Mouse (Mus musculus): ENCODE results near the gene Lap3.

The Lap3 gene

DNA sequence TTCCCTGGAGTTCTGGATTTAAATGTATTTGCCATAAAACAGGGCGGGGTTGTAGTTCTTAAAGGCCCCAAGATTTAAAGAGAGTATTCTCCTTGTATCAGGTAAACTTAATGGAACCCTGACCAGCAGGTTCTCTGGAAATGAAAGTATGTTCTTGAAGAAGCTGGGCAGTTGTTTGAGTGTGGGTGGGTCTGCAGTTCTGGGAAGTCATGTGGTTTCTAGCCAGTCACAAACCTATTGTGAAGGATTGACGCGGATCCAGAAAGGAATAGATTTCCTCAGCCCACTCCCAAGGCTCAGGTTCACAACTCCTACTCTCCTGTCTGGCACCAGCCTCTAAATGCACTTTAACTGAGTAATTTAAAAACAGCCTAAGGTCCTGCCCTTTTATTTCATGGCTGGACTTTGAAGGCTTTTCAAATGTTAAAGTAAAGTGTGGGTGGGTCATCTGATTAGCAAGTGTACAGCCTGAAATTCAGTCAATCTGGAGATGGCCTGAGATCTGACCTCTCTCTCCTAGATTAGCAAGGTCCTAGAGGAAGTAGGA lies 2.3 kb downstream of the Lap3 start:
- no peak for DNase-seq (ENCODE audit: low read depth, low spot score)

DNA sequence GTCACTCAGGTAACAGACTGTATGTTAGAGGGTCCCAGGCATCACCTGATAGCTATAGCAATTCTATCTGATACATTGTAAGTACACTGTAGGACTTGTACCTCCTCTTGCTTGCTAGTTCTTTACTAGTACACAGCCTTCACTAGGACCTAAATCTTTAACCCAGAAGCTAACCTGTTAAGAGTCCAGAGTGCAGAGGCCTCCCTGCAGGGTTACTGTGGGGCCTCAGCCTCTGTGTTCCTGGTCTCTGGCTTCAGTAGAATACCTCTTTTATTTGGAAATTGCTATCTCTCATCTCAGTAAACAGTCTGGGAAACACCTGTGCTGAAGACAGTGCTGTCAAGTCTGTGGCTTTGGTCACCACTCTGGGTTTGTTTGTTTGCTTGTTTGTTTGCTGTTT lies 2.9 kb downstream of the Lap3 start:
- DNase-seq (ENCODE audit: low read depth, low spot score): no peak

GRCm38 (mm10) chr5:45496479-45496878 lies 3.3 kb downstream of the Lap3 start:
- no peak for DNase-seq (ENCODE audit: low read depth, low spot score)

- no peak for DNase-seq (ENCODE audit: low read depth, low spot score)
Observed at GRCm38 (mm10) chr5:45496930-45497550, 3.9 kb downstream of the Lap3 start.

DNA sequence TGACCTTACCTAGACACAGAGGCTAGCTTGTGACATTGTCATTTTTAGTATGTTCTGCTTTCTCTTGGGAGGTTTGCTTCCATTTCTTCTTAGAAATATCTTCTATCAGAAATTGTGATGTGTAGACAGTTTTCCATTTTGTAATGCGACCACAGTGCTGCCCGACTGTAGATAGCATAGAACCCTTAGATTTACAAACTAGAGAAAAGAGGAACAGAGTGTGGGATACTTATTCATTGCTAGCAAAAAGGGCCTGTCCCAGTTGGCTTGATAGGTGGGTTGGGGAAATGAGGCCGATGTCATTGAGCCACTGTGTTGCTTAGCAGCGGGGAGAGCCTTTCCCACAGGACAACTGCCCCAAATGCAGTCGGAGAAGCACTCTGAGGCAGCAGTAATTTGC lies 4.4 kb downstream of the Lap3 start:
- DNase-seq (ENCODE audit: low read depth, low spot score): no peak

GRCm38 (mm10) chr5:45510071-45510470 lies 16.9 kb downstream of the Lap3 start:
- peak; percentile 69 for DNase-seq (ENCODE audit: low read depth, low spot score)

GRCm38 (mm10) chr5:45512908-45513307 lies 19.7 kb downstream of the Lap3 start:
- no peak for DNase-seq (ENCODE audit: low read depth, low spot score)

DNA sequence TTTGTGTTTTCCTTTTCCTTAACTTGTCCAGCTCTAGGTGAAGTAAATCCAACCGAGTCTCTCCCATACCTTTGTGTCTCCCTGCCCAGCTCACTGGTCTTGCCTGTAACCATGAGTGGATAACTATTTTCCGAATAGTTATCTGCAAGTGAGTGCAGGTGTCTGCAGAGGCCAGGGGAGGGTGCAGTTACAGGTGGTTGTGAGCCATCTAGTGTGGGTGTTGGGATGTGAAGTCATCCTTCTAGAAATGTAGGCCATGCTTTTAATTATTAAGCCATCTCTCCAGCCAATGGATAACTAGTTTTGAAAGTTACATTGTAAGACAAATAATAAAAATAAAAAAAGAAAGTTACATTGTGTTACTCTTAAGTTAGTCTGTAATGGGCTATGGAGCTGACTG lies 20.3 kb downstream of the Lap3 start:
- DNase-seq (ENCODE audit: low read depth, low spot score): no peak

DNA sequence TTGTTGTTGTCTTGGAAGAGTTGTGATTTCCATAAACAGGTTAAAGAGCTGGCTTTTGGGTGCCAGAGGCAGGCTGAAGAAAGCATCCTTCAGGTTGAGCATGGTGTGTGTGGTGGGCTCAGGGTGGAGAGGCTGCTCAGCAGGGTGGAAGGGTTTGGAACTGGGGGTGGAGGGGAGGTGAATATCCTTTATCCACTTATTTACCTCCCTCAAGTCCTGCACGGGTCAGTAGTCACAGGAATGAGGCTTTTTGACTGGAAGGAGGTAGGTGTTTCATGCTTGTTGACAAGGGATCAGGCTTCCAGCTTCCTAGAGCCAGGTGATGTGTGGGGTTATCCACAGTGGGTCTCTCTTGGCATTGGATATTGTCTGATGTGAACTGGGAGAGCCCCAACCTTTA lies 21.4 kb downstream of the Lap3 start:
- DNase-seq (ENCODE audit: low read depth, low spot score): no peak

DNA sequence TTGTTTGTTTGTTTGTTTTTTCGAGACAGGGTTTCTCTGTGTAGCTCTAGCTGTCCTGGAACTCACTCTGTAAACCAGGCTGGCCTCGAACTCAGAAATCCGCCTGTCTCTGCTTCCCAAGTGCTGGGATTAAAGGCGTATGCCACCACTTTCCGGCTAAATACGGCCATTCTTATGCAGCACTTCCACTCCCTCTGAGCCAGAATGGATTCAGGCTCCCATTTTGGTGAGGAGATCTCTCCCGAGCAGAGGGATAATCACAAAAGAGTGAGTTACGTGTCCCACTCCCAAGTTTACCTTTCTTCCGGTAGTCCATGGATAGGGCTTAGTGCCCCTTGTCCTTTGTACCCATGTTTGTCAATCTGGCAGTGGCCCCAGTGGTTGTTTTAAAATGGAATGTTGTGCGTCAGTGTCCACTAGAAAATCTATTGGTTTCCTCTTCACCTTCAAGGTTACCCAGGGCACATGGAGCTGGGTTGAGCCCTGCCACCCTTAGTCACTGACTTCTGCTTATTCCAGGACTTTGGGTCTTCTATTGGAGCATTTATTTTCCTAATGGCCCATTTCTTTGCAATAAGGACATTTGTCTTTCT lies 22.1 kb downstream of the Lap3 start:
- DNase-seq (ENCODE audit: low read depth, low spot score): no peak

DNA sequence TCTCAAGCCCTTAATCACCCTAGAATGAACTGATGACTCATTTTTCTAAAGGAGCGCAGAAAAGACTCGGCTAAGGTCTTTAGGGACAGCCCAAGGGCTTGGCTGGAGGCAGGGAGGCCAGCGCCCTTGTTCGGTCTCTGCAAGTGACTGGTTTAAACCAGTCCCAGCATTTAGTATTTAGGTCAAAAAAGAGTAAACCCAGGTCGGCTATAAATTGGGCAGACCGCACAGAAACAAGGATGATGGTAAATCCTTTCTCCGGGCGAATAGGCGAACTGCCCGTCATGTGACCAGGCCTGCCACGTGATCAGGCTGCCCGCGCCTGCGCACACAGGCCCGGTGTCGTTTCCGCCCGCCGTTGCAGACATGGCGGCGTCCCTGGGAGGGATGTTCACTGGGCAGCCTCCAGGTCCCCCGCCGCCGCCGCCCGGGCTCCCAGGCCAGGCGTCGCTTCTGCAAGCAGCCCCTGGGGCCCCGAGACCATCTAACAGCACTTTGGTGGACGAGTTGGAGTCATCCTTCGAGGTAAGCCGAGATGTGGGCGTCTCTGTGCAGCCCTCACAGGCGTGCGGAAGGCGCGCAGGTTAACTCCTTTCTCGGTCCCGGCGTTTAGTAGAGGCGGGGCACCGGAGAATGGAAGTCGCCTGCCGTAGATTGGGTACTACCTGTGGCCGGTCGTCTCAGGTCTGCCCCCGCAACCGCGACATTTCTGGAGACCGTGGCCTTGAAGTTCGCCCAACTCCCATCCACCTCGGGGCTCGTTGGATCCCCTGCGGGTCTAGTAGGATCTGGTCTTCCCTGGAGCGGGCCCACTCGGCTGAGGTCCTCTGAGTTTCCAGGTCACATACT lies 27.0 kb downstream of the Lap3 start, which contains the start of gene Med28:
TSS of gene Med28 (plus strand) at position 270 of the 849 bp plus-strand sequence.
- peak; percentile 95 for DNase-seq (ENCODE audit: low read depth, low spot score)

DNA sequence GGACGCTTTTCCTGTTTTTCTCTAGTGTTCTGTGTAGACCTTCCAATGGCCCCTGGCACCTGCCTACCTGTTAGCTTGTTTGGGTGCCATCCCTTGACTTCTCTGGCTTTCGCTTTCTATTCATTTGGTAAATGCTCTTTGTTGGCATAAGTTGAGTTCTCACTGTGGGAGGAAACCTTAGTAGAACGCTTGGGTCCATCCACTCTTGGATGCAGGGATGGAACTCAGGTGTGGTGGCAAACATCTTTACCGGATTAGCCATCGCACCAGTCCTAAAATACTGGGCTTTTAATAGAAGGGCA lies 27.6 kb downstream of the Lap3 start:
- no peak for DNase-seq (ENCODE audit: low read depth, low spot score)

DNA sequence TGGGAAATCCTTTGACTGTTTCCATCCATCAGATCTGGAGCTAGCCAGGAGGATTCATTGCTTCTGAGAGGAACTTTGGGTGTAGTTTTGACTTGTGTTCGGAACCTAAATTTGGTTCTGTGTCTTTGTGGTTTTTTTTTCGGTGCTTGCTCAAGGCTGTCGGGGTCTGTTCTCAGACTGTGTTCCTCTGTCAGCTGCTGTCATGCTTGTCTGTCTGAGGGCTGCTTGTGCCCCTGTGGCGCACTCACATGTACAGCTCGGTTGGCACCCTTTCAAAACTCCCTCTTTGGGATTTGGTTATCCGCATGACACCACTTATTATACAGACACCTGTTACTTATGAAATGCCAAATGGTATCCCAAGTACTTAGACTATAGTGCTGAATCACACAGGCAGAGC lies 28.4 kb downstream of the Lap3 start:
- DNase-seq (ENCODE audit: low read depth, low spot score): no peak

- DNase-seq (ENCODE audit: low read depth, low spot score): no peak
Observed at GRCm38 (mm10) chr5:45525101-45525500, 31.9 kb downstream of the Lap3 start.

DNA sequence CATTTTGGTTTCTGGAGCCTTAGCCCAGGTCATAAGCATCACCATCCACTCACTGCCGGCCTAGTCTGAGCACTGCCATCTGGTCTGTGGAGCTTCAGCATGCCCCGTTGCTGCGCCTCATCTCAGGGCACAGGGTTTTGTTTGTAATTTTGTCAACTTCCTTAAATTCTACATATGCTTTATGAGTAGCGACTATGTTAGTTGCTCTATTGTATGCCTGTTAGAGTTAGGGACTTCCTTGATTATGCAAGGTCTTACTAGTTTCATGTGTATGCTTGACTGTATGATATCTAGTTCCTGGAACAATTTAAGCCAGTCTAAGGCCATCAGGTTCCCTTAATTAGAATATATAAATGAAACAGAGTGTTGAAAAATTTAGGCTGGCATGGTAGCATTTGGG lies 33.2 kb downstream of the Lap3 start:
- no peak for DNase-seq (ENCODE audit: low read depth, low spot score)

GRCm38 (mm10) chr5:45529696-45530095 lies 36.5 kb downstream of the Lap3 start:
- DNase-seq (ENCODE audit: low read depth, low spot score): no peak

DNA sequence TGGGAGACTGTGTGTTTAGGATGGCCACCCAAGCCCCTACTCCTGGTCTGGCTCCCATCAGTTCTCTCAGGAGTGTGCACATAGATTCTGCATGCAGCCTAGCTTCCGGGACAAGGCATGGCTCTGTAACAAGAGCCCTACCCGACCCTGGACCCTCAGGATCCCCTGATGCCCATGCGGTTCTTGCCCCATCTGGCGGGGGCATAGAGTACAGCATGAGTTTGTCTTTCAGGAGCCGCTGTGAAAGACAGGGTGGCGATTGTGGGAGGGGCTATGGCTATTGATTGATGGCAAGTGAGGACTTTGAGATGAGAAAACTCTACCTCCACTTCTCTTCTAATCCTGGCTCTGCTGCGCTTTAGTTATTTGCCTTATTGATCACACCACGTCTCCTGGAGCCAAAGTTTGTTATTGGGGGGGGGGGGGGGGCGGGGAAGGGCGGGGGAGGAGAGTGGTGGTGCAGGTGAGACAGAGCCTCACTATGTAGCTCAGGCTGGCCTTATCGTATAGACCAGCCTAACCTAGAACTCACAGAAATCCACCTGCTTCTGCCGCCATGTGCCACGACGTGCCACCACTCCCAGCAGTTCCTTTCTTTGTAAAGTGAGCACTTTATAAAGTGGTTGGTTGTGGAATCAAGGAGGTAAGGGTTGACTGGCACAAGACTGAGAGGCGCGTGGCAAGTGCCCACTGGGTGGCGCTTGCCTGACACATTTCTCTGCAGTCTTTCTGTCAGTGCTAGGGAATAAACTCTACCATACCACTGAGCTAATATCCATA lies 41.3 kb downstream of the Lap3 start:
- peak; percentile 81 for DNase-seq (ENCODE audit: low read depth, low spot score)

DNA sequence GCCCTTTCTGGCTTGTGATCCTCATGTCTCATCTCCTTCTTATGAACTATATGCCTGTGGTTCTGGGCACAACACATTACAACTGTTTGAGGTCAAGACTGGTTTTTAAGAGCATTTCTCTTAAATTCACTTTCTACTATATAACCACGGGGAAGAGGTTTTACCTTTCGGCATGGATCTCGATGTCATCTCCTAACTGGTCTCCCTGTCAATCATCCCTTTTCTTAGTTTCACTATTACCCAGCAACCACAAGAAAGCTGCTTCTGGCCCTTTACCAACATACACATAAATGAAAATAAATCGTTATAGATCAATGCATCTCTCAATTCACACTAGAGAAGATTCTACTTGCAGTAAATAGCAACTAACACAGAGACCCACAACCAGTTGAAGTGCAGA lies 42.0 kb downstream of the Lap3 start:
- no peak for DNase-seq (ENCODE audit: low read depth, low spot score)

DNA sequence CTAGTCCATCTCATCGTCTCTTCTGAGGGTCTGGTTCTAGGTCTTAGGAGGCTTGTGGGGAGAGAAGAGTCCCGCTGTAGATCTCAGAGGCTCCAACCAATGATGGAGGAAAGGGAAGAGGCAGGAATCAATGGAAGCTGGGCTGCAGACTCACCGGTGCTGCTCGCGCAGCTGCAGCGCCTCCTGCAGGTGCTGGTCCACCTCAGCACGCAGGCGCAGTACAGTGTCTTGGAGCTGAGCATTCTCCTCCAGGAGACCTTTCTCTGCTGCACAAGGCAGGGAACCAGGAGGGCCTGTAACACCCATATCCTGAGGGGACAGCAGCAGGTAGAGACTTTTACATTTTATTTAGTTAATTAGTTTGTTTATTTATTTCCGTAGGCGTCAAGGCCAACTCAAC lies 46.3 kb downstream of the Lap3 start:
- DNase-seq (ENCODE audit: low read depth, low spot score): no peak

DNA sequence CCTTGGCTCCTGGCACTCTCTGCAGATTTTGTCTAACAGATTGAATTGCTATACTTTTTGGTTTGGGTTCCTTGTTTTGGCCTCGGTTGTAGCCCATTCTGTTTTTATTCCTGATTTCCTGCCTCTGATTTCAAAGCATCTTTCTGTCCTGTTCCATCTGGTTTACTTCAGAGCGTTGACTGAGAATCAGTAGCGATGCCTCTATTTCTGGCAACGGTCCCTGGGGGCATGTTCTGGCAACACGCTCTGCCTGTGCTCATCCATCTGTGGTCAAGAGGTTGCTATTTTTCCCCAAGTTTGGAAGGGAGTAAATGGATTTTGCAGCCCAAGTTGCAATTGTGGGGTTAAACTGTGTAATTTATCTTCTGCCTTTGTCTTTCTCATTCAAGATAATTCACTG lies 50.2 kb downstream of the Lap3 start:
- peak; percentile 82 for DNase-seq (ENCODE audit: low read depth, low spot score)

DNA sequence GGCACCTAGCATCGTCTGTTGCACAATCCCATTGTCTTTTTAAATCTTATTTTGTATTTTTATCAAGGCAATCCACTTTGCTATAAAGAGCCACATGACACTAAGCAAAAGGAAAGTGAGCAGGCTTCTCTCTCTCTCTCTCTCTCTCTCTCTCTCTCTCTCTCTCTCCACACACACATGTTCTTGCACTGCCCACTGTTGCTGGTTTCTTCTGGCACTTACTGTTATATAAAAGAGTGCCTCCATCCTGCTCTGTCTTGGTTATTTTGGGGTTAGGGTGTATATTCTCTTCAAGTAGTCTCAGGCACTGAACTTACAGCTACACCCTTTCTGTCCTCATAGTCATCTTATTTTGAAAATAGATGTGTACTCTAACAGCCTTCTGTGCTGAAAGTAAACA lies 56.4 kb downstream of the Lap3 start:
- no peak for DNase-seq (ENCODE audit: low read depth, low spot score)

All from brain, adult 2 months (tissue).